Mouse (Mus musculus) frontal cortex, adult (tissue): Measurements from ENCODE around the gene Gm20425.
"Not testable (repeated sequence)": the region's sequence is repeated elsewhere in the genome, so short reads cannot be mapped to it uniquely, and the experiment has no call there.

Experiments
- ATAC-seq: cut with Nextera tagmentation; 2 replicates; pipeline ENCODE4 v1.9.2; 2017; ENCODE audit warnings: mild to moderate bottlenecking, moderate library complexity, mixed read lengths; ENCODE audit not compliant: low TSS enrichment

Gene Gm20425

GRCm38 (mm10) chr9:103224721-103225120 lies 5.4 kb downstream of the Gm20425 start:
- no peak for ATAC-seq

DNA sequence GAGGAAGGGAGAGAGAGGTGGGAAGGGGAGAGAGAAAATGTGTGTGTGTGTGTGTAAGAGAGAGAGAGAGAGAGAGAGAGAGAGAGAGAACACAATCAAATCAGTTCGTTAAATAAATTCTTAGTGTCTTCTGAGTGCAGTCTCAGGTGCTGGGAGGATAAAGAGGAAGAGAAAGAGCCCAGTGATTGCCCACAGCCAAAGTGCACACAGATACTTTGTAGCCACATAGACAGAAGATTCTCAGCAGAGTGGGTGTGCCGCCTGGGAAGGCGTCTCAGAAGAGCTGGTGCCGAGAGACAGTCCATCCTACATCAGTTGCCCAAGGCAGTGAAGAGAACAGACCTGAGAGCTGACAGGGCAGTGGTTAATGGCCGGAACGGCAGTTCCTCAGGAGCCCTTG lies 15.8 kb downstream of the Gm20425 start:
- ATAC-seq, result no peak

DNA sequence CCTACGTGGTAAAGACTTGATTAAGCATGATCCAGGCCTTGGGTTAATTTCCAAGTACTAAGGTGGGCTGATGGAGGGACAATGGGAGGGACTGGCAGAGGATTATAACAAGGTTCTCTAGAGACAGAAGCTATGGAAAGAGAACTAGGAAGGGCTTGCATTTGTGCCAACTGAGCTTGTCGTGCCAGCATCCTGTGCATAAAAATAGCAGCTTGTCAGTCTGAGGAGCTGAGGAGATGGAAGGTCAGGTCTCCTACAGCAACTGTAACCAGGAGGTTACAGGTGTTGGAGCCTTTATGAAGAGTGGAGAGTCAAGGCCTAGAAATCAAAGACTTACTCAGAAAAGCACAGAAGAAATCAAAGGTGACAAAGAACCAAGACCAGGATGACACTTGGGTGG lies 16.5 kb downstream of the Gm20425 start:
- no peak for ATAC-seq

- 0 out of 2 replicates have a peak, but pooled peaks have one; percentile 9 for ATAC-seq
Observed at GRCm38 (mm10) chr9:103212654-103213420, 17.3 kb downstream of the Gm20425 start.

GRCm38 (mm10) chr9:103208802-103209423 lies 21.2 kb downstream of the Gm20425 start:
- ATAC-seq, result no peak

GRCm38 (mm10) chr9:103207846-103208245 lies 22.3 kb downstream of the Gm20425 start:
- ATAC-seq, result peak; percentile 98

- ATAC-seq, result no peak
Observed at GRCm38 (mm10) chr9:103205786-103206185, 24.3 kb downstream of the Gm20425 start.

DNA sequence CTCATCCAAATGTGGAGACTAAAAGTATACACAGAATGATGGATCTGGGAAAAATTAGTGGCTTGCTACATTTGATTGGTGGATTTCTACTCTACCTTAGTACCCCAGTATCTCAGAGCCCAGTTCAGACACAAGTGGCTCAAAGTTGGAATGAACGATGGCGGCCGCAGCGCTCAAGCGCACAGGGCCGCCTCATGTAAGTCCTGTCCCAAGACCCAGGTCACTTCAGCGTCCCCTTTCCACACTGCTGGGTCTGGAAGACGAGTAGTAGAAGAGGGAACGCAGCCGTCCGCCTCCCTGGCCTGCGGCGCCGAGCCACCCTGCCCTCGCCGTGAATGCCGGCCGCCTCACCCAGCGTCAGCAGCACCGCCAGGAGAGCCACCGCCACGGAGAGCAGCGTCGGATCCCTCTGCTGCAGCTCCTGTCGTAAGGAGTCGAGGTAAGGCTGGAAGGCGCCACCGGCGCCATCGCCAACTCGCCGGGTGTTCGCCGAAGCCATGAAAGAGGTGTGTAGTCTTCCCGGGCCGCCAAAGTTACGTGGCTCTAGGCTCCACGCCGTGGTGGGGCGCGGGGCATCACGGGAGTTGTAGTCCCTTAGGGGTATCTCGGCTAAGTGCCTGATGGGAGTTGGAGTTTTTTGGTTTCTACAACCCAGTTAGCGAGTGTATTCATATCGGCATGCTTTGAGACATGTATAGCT lies 28.4 kb downstream of the Gm20425 start, which contains the start of gene Srprb:
Gene Srprb (minus strand): TSS at position 577 of the 700 bp plus-strand sequence.
- ATAC-seq, result peak; percentile 100

- ATAC-seq, result no peak
Observed at GRCm38 (mm10) chr9:103188416-103188815, 41.7 kb downstream of the Gm20425 start.

GRCm38 (mm10) chr9:103186747-103187146 lies 43.4 kb downstream of the Gm20425 start:
- no peak for ATAC-seq

- ATAC-seq, result peak; percentile 35
Observed at GRCm38 (mm10) chr9:103185946-103186345, 44.2 kb downstream of the Gm20425 start.

- ATAC-seq, result no peak
Observed at GRCm38 (mm10) chr9:103184855-103185254, 45.3 kb downstream of the Gm20425 start.

- ATAC-seq, result no peak
Observed at GRCm38 (mm10) chr9:103181886-103182285, 48.2 kb downstream of the Gm20425 start.

GRCm38 (mm10) chr9:103180807-103181565 lies 49.1 kb downstream of the Gm20425 start:
- peak; percentile 47 for ATAC-seq

GRCm38 (mm10) chr9:103180303-103180702 lies 49.8 kb downstream of the Gm20425 start:
- ATAC-seq, result peak; percentile 25; the same call in 1 of the 2 replicates

- ATAC-seq, result no peak
Observed at GRCm38 (mm10) chr9:103175692-103176091, 54.4 kb downstream of the Gm20425 start.

- ATAC-seq, result 0 out of 2 replicates have a peak, but pooled peaks have one; percentile 49
Observed at GRCm38 (mm10) chr9:103174771-103175519, 55.2 kb downstream of the Gm20425 start.

DNA sequence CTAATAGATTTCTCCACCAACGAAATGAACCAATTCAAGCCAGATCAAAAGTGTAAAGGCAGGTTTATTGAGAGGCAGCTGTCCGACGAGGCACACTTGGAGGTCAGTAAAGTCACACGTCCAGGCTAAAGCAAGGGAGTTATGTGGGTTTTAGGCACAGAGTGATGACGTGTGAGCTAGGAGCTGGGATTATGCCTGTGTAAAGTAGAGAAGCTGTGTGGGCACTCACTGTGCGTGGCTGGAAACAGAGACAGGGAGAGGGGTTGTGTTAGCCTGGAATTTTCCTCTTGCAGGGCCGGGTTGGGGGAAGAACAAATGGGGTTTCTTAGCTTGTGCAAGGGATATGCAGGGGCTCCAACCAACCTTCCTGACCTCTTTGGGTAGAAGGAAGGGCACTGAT lies 61.3 kb downstream of the Gm20425 start:
- ATAC-seq, result peak; percentile 78

GRCm38 (mm10) chr9:103168046-103168445 lies 62.1 kb downstream of the Gm20425 start:
- no peak for ATAC-seq

GRCm38 (mm10) chr9:103163806-103164205 lies 66.3 kb downstream of the Gm20425 start:
- no peak for ATAC-seq

DNA sequence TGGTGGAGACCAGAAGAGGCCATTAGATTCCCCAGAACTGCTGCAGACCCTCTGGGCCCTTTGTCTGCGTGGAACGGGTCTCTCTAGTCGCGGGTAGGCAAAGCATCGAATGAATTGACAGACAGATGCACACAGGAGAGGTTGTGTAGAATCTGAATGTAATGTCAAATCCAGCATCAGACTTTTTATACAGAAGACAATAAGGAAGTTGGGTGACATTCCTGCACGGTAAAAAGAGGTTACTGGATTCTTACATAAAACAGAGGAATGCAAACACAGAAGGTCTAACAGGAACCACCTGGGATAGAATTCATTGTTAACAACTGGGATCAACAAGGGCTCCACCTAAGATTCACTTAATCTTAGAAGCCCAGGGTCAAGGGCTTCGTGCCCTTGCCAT lies 74.9 kb downstream of the Gm20425 start:
- ATAC-seq, result not testable (repeated sequence)
